ENCODE assay signal across 22 mouse cellular contexts in the genomic region with DNA sequence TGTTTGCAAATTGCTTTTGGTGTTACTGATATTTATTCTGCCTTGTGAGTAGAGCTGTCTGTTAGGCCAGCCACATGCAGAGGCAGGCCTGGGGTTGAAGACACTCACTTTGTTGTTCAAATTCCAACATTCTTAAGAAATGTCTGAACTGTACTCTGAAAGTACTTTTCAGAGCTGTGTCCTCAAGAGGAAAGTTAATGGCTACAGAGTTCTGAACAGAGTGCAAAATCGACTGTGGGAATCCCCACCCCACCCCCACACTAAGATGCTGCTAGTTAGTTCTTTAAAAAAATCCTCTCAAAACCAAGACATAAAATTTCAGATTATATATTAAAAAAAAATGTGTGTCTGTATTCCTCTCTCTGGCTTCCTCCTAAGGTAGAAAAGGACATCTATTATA.
DNase-seq lines count a peak whose midpoint lies in the region; ATAC-seq and TF ChIP-seq lines count a peak whose summit lies in the region.
"Had no signal": no experiment of that assay in that cellular context is flagged by ENCODE, and none has a peak within 500 bp of the region (broad histone marks: within the 10 kb centered on the region; RNA-seq: fewer than 3 reads in every experiment).

No protein-coding gene starts in this region.

- H3K27me3 ChIP-seq in forebrain, embryonic 12.5 days: no peaks in the 10 kb centered on the region
- H3K27me3 ChIP-seq in forebrain, postnatal 0 days (ENCODE audit: insufficient read depth, low read length): no peaks in the 10 kb centered on the region
- H3K27me3 ChIP-seq in midbrain, embryonic 13.5 days: no peaks in the 10 kb centered on the region
- no peaks in the 10 kb centered on the region for H3K27me3 ChIP-seq in midbrain, embryonic 11.5 days (ENCODE audit: control insufficient read depth, insufficient read depth, low read length)
- no peaks in the 10 kb centered on the region for H3K27me3 ChIP-seq in hindbrain, embryonic 16.5 days (replicated peaks; ENCODE audit: control insufficient read depth, insufficient read depth, low read length)
- H3K27me3 ChIP-seq in heart, embryonic 10.5 days (ENCODE audit: insufficient read depth, poor library complexity, severe bottlenecking): no peaks in the 10 kb centered on the region
- H3K27me3 ChIP-seq: heart, embryonic 15.5 days; limb, embryonic 13.5 days; liver, embryonic 13.5 days; lung, embryonic 15.5 days; midbrain, embryonic 12.5 days had no signal

- 0 out of 2 replicates have a peak overlapping the region, but pooled peaks have one; percentile 74 for H3K27ac ChIP-seq in forebrain, embryonic 12.5 days
- H3K27ac ChIP-seq in forebrain, postnatal 0 days (ENCODE audit: low read depth, low read length): no peak overlapping the region
- peak overlapping the region; percentile 45; the same call in 1 of the 2 replicates for H3K27ac ChIP-seq in midbrain, embryonic 13.5 days
- no peak overlapping the region for H3K27ac ChIP-seq in midbrain, embryonic 11.5 days (ENCODE audit: low read depth, low read length)
- H3K27ac ChIP-seq in hindbrain, embryonic 16.5 days (ENCODE audit: low read depth, low read length): peak overlapping the region; percentile 3; the same call in 1 of the 2 replicates
- no peak overlapping the region for H3K27ac ChIP-seq in heart, embryonic 10.5 days
- H3K27ac ChIP-seq: heart, adult 2 months; heart, embryonic 15.5 days; limb, embryonic 13.5 days; liver, embryonic 13.5 days; lung, embryonic 15.5 days; macrophage; midbrain, embryonic 12.5 days had no signal

- no peak overlapping the region for H3K4me3 ChIP-seq in forebrain, embryonic 12.5 days (replicated peaks)
- H3K4me3 ChIP-seq in forebrain, postnatal 0 days (ENCODE audit: low read depth, low read length): no peak overlapping the region
- H3K4me3 ChIP-seq in midbrain, embryonic 13.5 days (replicated peaks): no peak overlapping the region
- no peak overlapping the region for H3K4me3 ChIP-seq in midbrain, embryonic 11.5 days (ENCODE audit: low read depth, low read length)
- H3K4me3 ChIP-seq in hindbrain, embryonic 16.5 days (ENCODE audit: low read length): no peak overlapping the region
- no peak overlapping the region for H3K4me3 ChIP-seq in heart, embryonic 10.5 days
- H3K4me3 ChIP-seq: heart, adult 2 months; heart, embryonic 15.5 days; limb, embryonic 13.5 days; liver, embryonic 13.5 days; lung, embryonic 15.5 days; midbrain, embryonic 12.5 days had no signal

- 35% methylated on average over 1 of the region's 1 CpGs for WGBS in forebrain, embryonic 12.5 days
- 3% methylated on average over 1 of the region's 1 CpGs for WGBS in forebrain, postnatal 0 days
- 42% methylated on average over 1 of the region's 1 CpGs for WGBS in midbrain, embryonic 13.5 days
- WGBS in midbrain, embryonic 11.5 days: 62% methylated on average over 1 of the region's 1 CpGs
- 26% methylated on average over 1 of the region's 1 CpGs for WGBS in hindbrain, embryonic 16.5 days
- WGBS in heart, embryonic 10.5 days: 37% methylated on average over 1 of the region's 1 CpGs

- H3K9ac ChIP-seq in forebrain, embryonic 12.5 days: no peak overlapping the region
- no peak overlapping the region for H3K9ac ChIP-seq in forebrain, postnatal 0 days
- no peak overlapping the region for H3K9ac ChIP-seq in midbrain, embryonic 13.5 days (replicated peaks)
- no peak overlapping the region for H3K9ac ChIP-seq in midbrain, embryonic 11.5 days (ENCODE audit: low read length)
- H3K9ac ChIP-seq in hindbrain, embryonic 16.5 days (ENCODE audit: low read depth, low read length): no peak overlapping the region
- H3K9ac ChIP-seq: heart, embryonic 15.5 days; limb, embryonic 13.5 days; liver, embryonic 13.5 days; lung, embryonic 15.5 days; midbrain, embryonic 12.5 days had no signal

- no peak for DNase-seq in forebrain, postnatal 0 days
- DNase-seq in midbrain, embryonic 11.5 days (ENCODE audit: low spot score, missing footprints): no peak
- no peak for DNase-seq in heart, embryonic 10.5 days (ENCODE audit: low spot score)
- DNase-seq: adrenal gland, postnatal 36 days; cerebellum, adult 18-20 months; cerebellum, postnatal 25 days; heart, adult 2 months; heart, postnatal 4 days; kidney, postnatal 4 days; liver, embryonic 13.5 days; thymus, postnatal 25 days had no signal

- H3K9me3 ChIP-seq in forebrain, embryonic 12.5 days: no peaks in the 10 kb centered on the region
- H3K9me3 ChIP-seq in forebrain, postnatal 0 days (ENCODE audit: low read length): no peaks in the 10 kb centered on the region
- no peaks in the 10 kb centered on the region for H3K9me3 ChIP-seq in midbrain, embryonic 13.5 days
- no peaks in the 10 kb centered on the region for H3K9me3 ChIP-seq in midbrain, embryonic 11.5 days (ENCODE audit: control insufficient read depth, low read length)
- no peaks in the 10 kb centered on the region for H3K9me3 ChIP-seq in hindbrain, embryonic 16.5 days (ENCODE audit: control insufficient read depth, low read length)
- no peaks in the 10 kb centered on the region for H3K9me3 ChIP-seq in heart, embryonic 10.5 days
- H3K9me3 ChIP-seq: heart, embryonic 15.5 days; limb, embryonic 13.5 days; liver, embryonic 13.5 days; lung, embryonic 15.5 days; midbrain, embryonic 12.5 days had no signal

- H3K4me2 ChIP-seq in forebrain, embryonic 12.5 days: no peak overlapping the region
- no peak overlapping the region for H3K4me2 ChIP-seq in forebrain, postnatal 0 days (ENCODE audit: low read depth)
- no peak overlapping the region for H3K4me2 ChIP-seq in midbrain, embryonic 13.5 days (replicated peaks)
- no peak overlapping the region for H3K4me2 ChIP-seq in midbrain, embryonic 11.5 days
- no peak overlapping the region for H3K4me2 ChIP-seq in hindbrain, embryonic 16.5 days (ENCODE audit: low read length)
- H3K4me2 ChIP-seq: heart, embryonic 15.5 days; limb, embryonic 13.5 days; liver, embryonic 13.5 days; lung, embryonic 15.5 days; midbrain, embryonic 12.5 days had no signal

- peaks cover 19% of the 10 kb centered on the region for H3K4me1 ChIP-seq in forebrain, embryonic 12.5 days
- H3K4me1 ChIP-seq in forebrain, postnatal 0 days (ENCODE audit: insufficient read depth): 0 out of 2 replicates have a peak, but pooled peaks cover 4% of the 10 kb centered on the region
- H3K4me1 ChIP-seq in midbrain, embryonic 13.5 days (replicated peaks): peaks cover 18% of the 10 kb centered on the region
- peaks cover 4% of the 10 kb centered on the region for H3K4me1 ChIP-seq in midbrain, embryonic 11.5 days (ENCODE audit: control insufficient read depth, insufficient read depth, low read length)
- H3K4me1 ChIP-seq in hindbrain, embryonic 16.5 days (ENCODE audit: control insufficient read depth, insufficient read depth, low read depth, low read length): peaks cover 4% of the 10 kb centered on the region
- no peaks in the 10 kb centered on the region for H3K4me1 ChIP-seq in heart, embryonic 10.5 days
- H3K4me1 ChIP-seq: heart, embryonic 15.5 days; liver, embryonic 13.5 days had no signal

- TF ChIP-seq CTCF in forebrain, postnatal 0 days (IDR thresholded peaks at IDR 0.05; ENCODE audit: low read depth): no peak

- peak; percentile 62; the same call in 1 of the 2 replicates for ATAC-seq in forebrain, embryonic 12.5 days (ENCODE audit: low FRiP score)
- no peak for ATAC-seq in forebrain, postnatal 0 days
- 0 out of 2 replicates have a peak, but pooled peaks have one; percentile 14 for ATAC-seq in midbrain, embryonic 13.5 days
- ATAC-seq in midbrain, embryonic 11.5 days (ENCODE audit: low FRiP score): no peak
- ATAC-seq in hindbrain, embryonic 16.5 days: peak; percentile 73; the same call in 1 of the 2 replicates
- ATAC-seq in CD4-positive, CD25-positive, alpha-beta regulatory T cell, adult 4 months: no peak
- ATAC-seq: intestine, embryonic 16.5 days had no signal

- no peaks in the 10 kb centered on the region for H3K36me3 ChIP-seq in forebrain, embryonic 12.5 days (replicated peaks)
- no peaks in the 10 kb centered on the region for H3K36me3 ChIP-seq in forebrain, postnatal 0 days (ENCODE audit: insufficient read depth)
- H3K36me3 ChIP-seq in midbrain, embryonic 13.5 days: no peaks in the 10 kb centered on the region
- no peaks in the 10 kb centered on the region for H3K36me3 ChIP-seq in midbrain, embryonic 11.5 days (ENCODE audit: control insufficient read depth, insufficient read depth, low read length)
- H3K36me3 ChIP-seq in hindbrain, embryonic 16.5 days (ENCODE audit: control insufficient read depth, insufficient read depth, low read length): no peaks in the 10 kb centered on the region
- no peaks in the 10 kb centered on the region for H3K36me3 ChIP-seq in heart, embryonic 10.5 days
- H3K36me3 ChIP-seq: G1E; heart, embryonic 15.5 days; limb, embryonic 13.5 days; liver, embryonic 13.5 days; lung, embryonic 15.5 days; midbrain, embryonic 12.5 days had no signal

Comparison
In these comparisons a context has a peak if more than half of its experiments do, and no peak if none do; other contexts are left out.
1. ATAC-seq: peak in forebrain, embryonic 12.5 days (single experiment), midbrain, embryonic 13.5 days (single experiment) and hindbrain, embryonic 16.5 days (single experiment); none in forebrain, postnatal 0 days (single experiment), midbrain, embryonic 11.5 days (single experiment) and CD4-positive, CD25-positive, alpha-beta regulatory T cell, adult 4 months (single experiment).
2. H3K27ac ChIP-seq: peak in forebrain, embryonic 12.5 days (single experiment), midbrain, embryonic 13.5 days (single experiment) and hindbrain, embryonic 16.5 days (single experiment); none in forebrain, postnatal 0 days (single experiment), midbrain, embryonic 11.5 days (single experiment) and heart, embryonic 10.5 days (single experiment).